Mouse (Mus musculus) layer of hippocampus, adult 18-20 months (tissue): Measurements from ENCODE around the gene Dnajc10. TPM values are rescaled to one million over a fixed set of nuclear protein-coding genes. Genes with fewer than 3 reads are reported as not detected.

Source experiments
- DNase-seq, 2 experiments: peaks; one replicate each; pipeline ENCODE4 v3.0.0; 2022; ENCODE audit warnings: low spot score in 2 of 2
- total RNA-seq, 2 experiments: library from RNA; stranded (reverse); gene quantifications; 2 replicates each; pipeline ENCODE4 v1.2.3; 2021

Dnajc10 gene
- total RNA-seq, 2 experiments from 2014 or later: 56.3 to 56.7 TPM

GRCm38 (mm10) chr2:80328961-80329653 is 13.8 kb downstream of the Dnajc10 start:
- DNase-seq: no peak

- DNase-seq: no peak
Observed at GRCm38 (mm10) chr2:80340537-80340936, 25.3 kb downstream of the Dnajc10 start.

GRCm38 (mm10) chr2:80354531-80354930 is 39.3 kb downstream of the Dnajc10 start:
- DNase-seq: no peak

GRCm38 (mm10) chr2:80356656-80357231 is 41.5 kb downstream of the Dnajc10 start:
- peak in 1 of 2 experiments; percentile 39 for DNase-seq

GRCm38 (mm10) chr2:80371458-80371857 is 56.2 kb downstream of the Dnajc10 start:
- DNase-seq: peak in 1 of 2 experiments; percentile 34

- DNase-seq: no peak
Observed at GRCm38 (mm10) chr2:80374892-80375291, 59.6 kb downstream of the Dnajc10 start.

- DNase-seq: no peak
Observed at GRCm38 (mm10) chr2:80379848-80380247, 64.6 kb downstream of the Dnajc10 start.

- no peak for DNase-seq
Observed at GRCm38 (mm10) chr2:80384447-80384846, 69.2 kb downstream of the Dnajc10 start.

GRCm38 (mm10) chr2:80386255-80386654 is 71.0 kb downstream of the Dnajc10 start:
- no peak for DNase-seq

GRCm38 (mm10) chr2:80387668-80388067 is 72.4 kb downstream of the Dnajc10 start:
- peak in 1 of 2 experiments; percentile 14 for DNase-seq

GRCm38 (mm10) chr2:80388341-80388740 is 73.1 kb downstream of the Dnajc10 start:
- peak; percentile 55 to 87 for DNase-seq

GRCm38 (mm10) chr2:80396057-80396456 is 80.8 kb downstream of the Dnajc10 start:
- DNase-seq: no peak

GRCm38 (mm10) chr2:80396864-80397263 is 81.6 kb downstream of the Dnajc10 start:
- no peak for DNase-seq

- no peak for DNase-seq
Observed at GRCm38 (mm10) chr2:80398595-80399099, 83.4 kb downstream of the Dnajc10 start.

Other genes with a start within 250 kb of the Dnajc10 start
- 100 to 1,000 TPM; 162 to 167 TPM for gene Pde1a, start 186.0 kb upstream of the Dnajc10 start, total RNA-seq
- not detected for gene Prdx6b, start 23.0 kb upstream of the Dnajc10 start, total RNA-seq
- 10 to 100 TPM; 30.0 to 32.9 TPM for gene Frzb, start 132.2 kb downstream of the Dnajc10 start, total RNA-seq